Mouse (Mus musculus): ENCODE data around the gene Gm26620. TPM values are rescaled to one million over a fixed set of nuclear protein-coding genes. Genes with fewer than 3 reads are reported as not detected.

Gene Gm26620
- total and polyA plus RNA-seq, 3 experiments = 0.52 to 4.2 (median 1.9) TPM

DNA sequence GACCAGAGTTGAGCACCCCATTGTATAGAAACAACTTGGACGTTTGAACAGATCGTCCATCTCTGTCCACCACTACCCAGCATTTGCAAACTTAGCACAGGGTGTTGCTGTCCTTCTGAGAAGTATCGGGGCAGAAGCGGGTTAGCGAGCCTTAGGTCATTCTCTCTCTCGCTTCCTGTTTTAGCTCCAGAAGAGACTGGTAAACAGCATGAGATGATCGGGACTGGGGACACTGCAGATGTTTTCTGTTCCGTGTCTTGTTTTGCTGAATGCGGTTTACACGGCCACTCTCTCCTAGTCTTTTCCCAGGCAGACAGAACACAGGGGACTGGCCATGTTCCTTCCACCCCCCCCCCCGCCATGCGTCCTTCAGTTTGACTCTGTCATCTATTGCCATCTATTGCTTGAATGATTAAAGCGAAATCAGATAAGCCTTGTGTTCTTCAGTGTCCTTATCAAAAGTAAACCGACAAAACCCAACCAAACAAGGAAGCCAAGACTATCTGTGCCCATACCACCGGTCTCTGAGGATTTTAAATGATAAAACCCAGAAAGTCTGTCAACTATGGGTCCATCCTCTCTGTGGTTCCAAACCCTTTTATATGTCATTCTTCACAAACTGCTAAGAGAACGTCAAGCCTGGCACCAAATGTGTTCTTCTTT, 13.7 kb downstream of the Gm26620 start (continued):
- TF ChIP-seq IRF4 (IDR thresholded peaks at IDR 0.05; ENCODE audit: low read depth, low read length) = peak; percentile 91
- TF ChIP-seq EP300 (IDR thresholded peaks at IDR 0.05; ENCODE audit: low read length) = peak; percentile 91
- TF ChIP-seq KAT2A (IDR thresholded peaks at IDR 0.05; ENCODE audit: insufficient replicate concordance, low read length) = no peak
- no peak for TF ChIP-seq ZMIZ1 (IDR thresholded peaks at IDR 0.05; ENCODE audit: low read depth, low read length)
- no peak for TF ChIP-seq CTCF (conservative IDR thresholded peaks at IDR 0.05 in 1 of 2, IDR thresholded peaks at IDR 0.05 in 1 of 2; ENCODE audit: low read depth in 2 of 2, low read length in 2 of 2)
- TF ChIP-seq MYC (IDR thresholded peaks at IDR 0.05; ENCODE audit: low read depth, low read length) = no peak

DNA sequence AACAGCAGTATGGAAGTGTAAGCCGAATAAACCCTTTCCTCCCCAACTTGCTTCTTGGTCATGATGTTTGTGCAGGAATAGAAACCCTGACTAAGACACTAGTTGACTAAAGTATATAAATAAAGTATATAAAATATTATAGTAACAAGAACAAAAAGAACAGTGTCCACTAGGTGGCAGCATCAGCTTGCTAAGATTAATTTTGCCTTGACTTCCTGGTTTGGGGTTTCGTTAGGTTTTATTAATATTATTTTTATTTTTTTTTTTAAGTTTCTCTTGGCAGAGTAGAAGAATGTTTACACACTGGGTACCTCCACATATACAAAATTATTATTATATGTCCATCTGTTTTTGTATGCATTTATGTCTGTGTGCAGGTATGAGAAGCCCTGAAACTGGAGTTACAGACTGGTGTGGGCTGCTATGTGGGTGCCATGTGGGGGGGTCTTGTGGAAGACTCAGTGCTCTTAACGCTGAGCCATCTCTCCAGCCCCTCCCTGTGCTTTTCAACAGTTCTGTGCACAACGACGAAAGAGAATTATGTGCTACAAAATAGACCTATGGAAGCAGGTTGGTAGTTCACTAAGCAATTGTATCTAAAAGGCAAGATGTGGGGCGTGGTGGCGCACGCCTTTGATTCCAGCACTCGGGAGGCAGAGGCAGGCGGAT, 16.1 kb downstream of the Gm26620 start:
- dilution Hi-C loops (cut with MboI; ENCODE audit: extremely low pct_ligation_motif_present, extremely low pct_unique_long_range_greater_than_20kb, low sequenced_read_pairs) = no loop called here
- Histone ChIP-seq H3K27me3 (replicated peaks) (no peaks in the 10 kb centered on the region), H3K27ac (ENCODE audit: insufficient read depth, low read depth) (peak overlapping the region; percentile 34; the same call in 1 of the 2 replicates), H3K36me3 (replicated peaks in 1 of 2; ENCODE audit: control insufficient read depth in 1 of 2, insufficient read depth in 1 of 2, low read length in 1 of 2) (no peaks in the 10 kb centered on the region), H3K4me1 (ENCODE audit: control insufficient read depth in 1 of 2, insufficient read depth in 2 of 2) (peaks cover 14 to 51% of the 10 kb centered on the region in 2 experiments), H3K4me3 (replicated peaks in 1 of 3; ENCODE audit: low read depth in 2 of 3, low read length in 2 of 3, poor library complexity in 1 of 3) (peak overlapping the region; percentile 40 to 48 (median 45)), H3K79me2 (replicated peaks; ENCODE audit: control insufficient read depth, extremely low read depth, insufficient read depth, poor library complexity, severe bottlenecking) (no peaks in the 10 kb centered on the region), H3K9me3 (replicated peaks; ENCODE audit: low read length) (no peaks in the 10 kb centered on the region), H3K9ac (ENCODE audit: insufficient read depth, low read depth) (peak overlapping the region; percentile 36; the same call in 1 of the 2 replicates), H3K4me2 (ENCODE audit: insufficient read depth, low read depth, poor library complexity, severe bottlenecking) (peak overlapping the region; percentile 80)
- in situ Hi-C loops (cut with MboI; ENCODE audit: low pct_ligation_motif_present, low pct_unique_long_range_greater_than_20kb, low sequenced_read_pairs) = no loop called here
- TF ChIP-seq SMC3 (IDR thresholded peaks at IDR 0.05; ENCODE audit: low read depth, low read length) (peak; percentile 49; the same call in 1 of the 2 replicates), ZNF384 (IDR thresholded peaks at IDR 0.05; ENCODE audit: low read depth, low read length) (peak; percentile 79), CHD2 (IDR thresholded peaks at IDR 0.05; ENCODE audit: low read length) (no peak), MXI1 (IDR thresholded peaks at IDR 0.05; ENCODE audit: low read depth, low read length) (no peak), RAD21 (IDR thresholded peaks at IDR 0.05; ENCODE audit: low read depth, low read length) (peak; percentile 82), CTCF (conservative IDR thresholded peaks at IDR 0.05 in 1 of 2, IDR thresholded peaks at IDR 0.05 in 1 of 2; ENCODE audit: low read depth in 2 of 2, low read length in 2 of 2) (peak in 1 of 2 experiments; percentile 74; a peak in 2 of 4 replicates), POLR2AphosphoS2 (IDR thresholded peaks at IDR 0.05; ENCODE audit: low read depth, low read length) (no peak), ZC3H11A (IDR thresholded peaks at IDR 0.05; ENCODE audit: low read depth, low read length) (0 out of 2 replicates have a peak, but pooled peaks have one; percentile 19), HCFC1 (IDR thresholded peaks at IDR 0.05; ENCODE audit: low read depth, low read length) (0 out of 2 replicates have a peak, but pooled peaks have one; percentile 12), JUND (conservative IDR thresholded peaks at IDR 0.05; ENCODE audit: low read depth, low read length) (0 out of 2 replicates have a peak, but pooled peaks have one; percentile 39), SIN3A (IDR thresholded peaks at IDR 0.05; ENCODE audit: low read length) (peak; percentile 46), MYC (IDR thresholded peaks at IDR 0.05; ENCODE audit: low read depth, low read length) (0 out of 2 replicates have a peak, but pooled peaks have one; percentile 42), USF2 (conservative IDR thresholded peaks at IDR 0.05; ENCODE audit: low read depth, low read length) (no peak), NRF1 (IDR thresholded peaks at IDR 0.05; ENCODE audit: low read depth, low read length) (no peak), MAX (IDR thresholded peaks at IDR 0.05; ENCODE audit: low read length) (peak; percentile 2; the same call in 1 of the 2 replicates), ELF1 (IDR thresholded peaks at IDR 0.05; ENCODE audit: low read depth, low read length) (peak; percentile 83), IRF4 (IDR thresholded peaks at IDR 0.05; ENCODE audit: low read depth, low read length) (peak; percentile 38; the same call in 1 of the 2 replicates)
- DNase-seq (ENCODE audit: extremely low read depth) = peak; percentile 77

All from CH12.LX (cell line).